Mouse (Mus musculus) liver, embryonic 11.5 days (tissue): ENCODE measurements around the gene Myom1. TPM values are rescaled to one million over a fixed set of nuclear protein-coding genes. Genes with fewer than 3 reads are reported as not detected.
A peak's percentile ranks its signal among the peaks of the same experiment; 100 is the strongest.

ENCODE experiments used
- ATAC-seq: fragments of 200-750 bp; cut with Nextera tagmentation; replicated peaks from 2 replicates; pipeline ENCODE4 v1.8.0; 2017; ENCODE audit warnings: moderate number of reproducible peaks, mild to moderate bottlenecking, moderate TSS enrichment, moderate library complexity; ENCODE audit not compliant: low FRiP score
- DNase-seq: peaks from one replicate; pipeline ENCODE4 v3.0.0-alpha.2; 2017; ENCODE audit warnings: low spot score
- H3K27ac ChIP-seq: fragments of 300-500 bp; sonication (generic); 2 replicates; pipeline ENCODE4 v1.5.1; 2014; ENCODE audit warnings: mild to moderate bottlenecking, low read depth, low read length, control low read depth
- H3K27me3 ChIP-seq: fragments of 300-500 bp; sonication (generic); replicated peaks from 2 replicates; pipeline ENCODE4 v1.6.1; 2014; ENCODE audit warnings: low read length, mixed read lengths; ENCODE audit not compliant: control insufficient read depth, insufficient read depth
- H3K36me3 ChIP-seq: fragments of 300-500 bp; sonication (generic); 2 replicates; pipeline ENCODE4 v1.6.1; 2014; ENCODE audit warnings: mild to moderate bottlenecking, low read length, moderate library complexity, mixed read lengths; ENCODE audit not compliant: control insufficient read depth, insufficient read depth
- H3K4me1 ChIP-seq: fragments of 300-500 bp; sonication (generic); replicated peaks from 2 replicates; pipeline ENCODE4 v1.6.1; 2014; ENCODE audit warnings: low read length, mixed read lengths; ENCODE audit not compliant: control insufficient read depth, insufficient read depth
- H3K4me2 ChIP-seq: fragments of 300-500 bp; sonication (generic); 2 replicates; pipeline ENCODE4 v1.6.1; 2014; ENCODE audit warnings: mild to moderate bottlenecking, control low read depth, moderate library complexity
- H3K4me3 ChIP-seq: fragments of 300-500 bp; sonication (generic); 2 replicates; pipeline ENCODE4 v1.5.1; 2014; ENCODE audit warnings: low read depth, low read length, control low read depth
- H3K9ac ChIP-seq: fragments of 300-500 bp; sonication (generic); 2 replicates; pipeline ENCODE4 v1.6.1; 2014; ENCODE audit warnings: low read depth, low read length, control low read depth
- H3K9me3 ChIP-seq: fragments of 300-500 bp; sonication (generic); 2 replicates; pipeline ENCODE4 v1.6.1; 2016; ENCODE audit warnings: low read length, inconsistent platforms, mixed read lengths; ENCODE audit not compliant: control insufficient read depth
- WGBS: fragments of 180-500 bp; shearing (Covaris S2); extraction: QIAGEN DNeasy Blood & Tissue Kit; methylation state at CpG from one replicate; pipeline ENCODE4 v1.1.7; 2014; 5-methylcytosine and 5-hydroxymethylcytosine counted together
- polyA plus RNA-seq: library from polyadenylated mRNA; unstranded; fragments of >200 nt; fragmentation: Nextera tagmentation; extraction: Ambion mirVana; gene quantifications from 2 replicates; pipeline ENCODE4 v1.2.1, GENCODE M21; 2014

The Myom1 gene
- polyA plus RNA-seq, 1 experiment from 2014 or later, result 7.3 TPM

- Histone ChIP-seq H3K4me2 (peak overlapping the region; percentile 26; the same call in 1 of the 2 replicates), H3K36me3 (no peaks in the 10 kb centered on the region), H3K27ac (peak overlapping the region; percentile 32; the same call in 1 of the 2 replicates), H3K9me3 (no peaks in the 10 kb centered on the region), H3K9ac (no peak overlapping the region), H3K27me3 (no peaks in the 10 kb centered on the region), H3K4me1 (peaks cover 21% of the 10 kb centered on the region), H3K4me3 (no peak overlapping the region)
- DNase-seq, result no peak
- WGBS, result 77% methylated on average over 19 of the region's 19 CpGs
- peak; percentile 48; the same call in 1 of the 2 replicates for ATAC-seq
Measured at GRCm38 (mm10) chr17:71144322-71145116, 142.1 kb downstream of the Myom1 start.

- Histone ChIP-seq H3K4me2 (peak overlapping the region; percentile 26; the same call in 1 of the 2 replicates), H3K4me1 (peaks cover 21% of the 10 kb centered on the region), H3K36me3 (no peaks in the 10 kb centered on the region), H3K9ac (no peak overlapping the region), H3K9me3 (no peaks in the 10 kb centered on the region), H3K27ac (peak overlapping the region; percentile 32; the same call in 1 of the 2 replicates), H3K4me3 (no peak overlapping the region), H3K27me3 (no peaks in the 10 kb centered on the region)
- peak; percentile 93 for ATAC-seq
- WGBS, result 89% methylated on average over 1 of the region's 1 CpGs
- no peak for DNase-seq
Measured at GRCm38 (mm10) chr17:71145248-71145961, 143.0 kb downstream of the Myom1 start.

- ATAC-seq (no peak), DNase-seq (no peak)
- H3K27me3 ChIP-seq, result no peaks in the 10 kb centered on the region
- H3K9me3 ChIP-seq, result no peaks in the 10 kb centered on the region
- H3K4me2 ChIP-seq, result no peak overlapping the region
- no peak overlapping the region for H3K27ac ChIP-seq
- no peak overlapping the region for H3K9ac ChIP-seq
- 65% methylated on average over 4 of the region's 4 CpGs for WGBS
- no peaks in the 10 kb centered on the region for H3K4me1 ChIP-seq
- no peaks in the 10 kb centered on the region for H3K36me3 ChIP-seq
- no peak overlapping the region for H3K4me3 ChIP-seq
Measured at GRCm38 (mm10) chr17:71153356-71153755, 150.9 kb downstream of the Myom1 start.

- Histone ChIP-seq H3K36me3 (no peaks in the 10 kb centered on the region), H3K4me3 (no peak overlapping the region), H3K9me3 (no peaks in the 10 kb centered on the region), H3K27me3 (no peaks in the 10 kb centered on the region), H3K4me2 (no peak overlapping the region), H3K9ac (no peak overlapping the region), H3K4me1 (no peaks in the 10 kb centered on the region), H3K27ac (no peak overlapping the region)
- DNase-seq (no peak), ATAC-seq (no peak)
- 62% methylated on average over 1 of the region's 1 CpGs for WGBS
Measured at GRCm38 (mm10) chr17:71155271-71155670, 152.8 kb downstream of the Myom1 start.

GRCm38 (mm10) chr17:71159152-71159567, 156.7 kb downstream of the Myom1 start:
- Histone ChIP-seq H3K4me2 (no peak overlapping the region), H3K4me3 (no peak overlapping the region), H3K9me3 (no peaks in the 10 kb centered on the region), H3K27ac (no peak overlapping the region; the same call in 1 of the 2 replicates), H3K4me1 (no peaks in the 10 kb centered on the region), H3K9ac (no peak overlapping the region), H3K27me3 (no peaks in the 10 kb centered on the region), H3K36me3 (no peaks in the 10 kb centered on the region)
- 45% methylated on average over 4 of the region's 4 CpGs for WGBS
- no peak for DNase-seq
- no peak for ATAC-seq

GRCm38 (mm10) chr17:71159720-71160119, 157.3 kb downstream of the Myom1 start:
- H3K4me1 ChIP-seq, result no peaks in the 10 kb centered on the region
- H3K4me2 ChIP-seq, result no peak overlapping the region
- no peak overlapping the region for H3K9ac ChIP-seq
- ATAC-seq, result no peak; the same call in 1 of the 2 replicates
- H3K27ac ChIP-seq, result no peak overlapping the region; the same call in 1 of the 2 replicates
- H3K9me3 ChIP-seq, result no peaks in the 10 kb centered on the region
- H3K36me3 ChIP-seq, result no peaks in the 10 kb centered on the region
- no peak overlapping the region for H3K4me3 ChIP-seq
- DNase-seq, result no peak
- no peaks in the 10 kb centered on the region for H3K27me3 ChIP-seq
- 73% methylated on average over 8 of the region's 8 CpGs for WGBS

GRCm38 (mm10) chr17:71160244-71160995, 158.0 kb downstream of the Myom1 start:
- H3K9me3 ChIP-seq, result no peaks in the 10 kb centered on the region
- WGBS, result 92% methylated on average over 8 of the region's 8 CpGs

GRCm38 (mm10) chr17:71164991-71165390, 162.6 kb downstream of the Myom1 start:
- Histone ChIP-seq H3K27ac (no peak overlapping the region), H3K36me3 (no peaks in the 10 kb centered on the region), H3K4me2 (no peak overlapping the region), H3K4me3 (no peak overlapping the region), H3K9ac (no peak overlapping the region), H3K27me3 (no peaks in the 10 kb centered on the region), H3K4me1 (peaks cover 17% of the 10 kb centered on the region), H3K9me3 (no peaks in the 10 kb centered on the region)
- ATAC-seq, result peak; percentile 27; the same call in 1 of the 2 replicates
- 51% methylated on average over 6 of the region's 6 CpGs for WGBS
- no peak for DNase-seq

More at GRCm38 (mm10) chr17:71160244-71160995, 158.0 kb downstream of the Myom1 start:
- H3K4me3 ChIP-seq, result no peak overlapping the region
- H3K36me3 ChIP-seq, result no peaks in the 10 kb centered on the region
- no peaks in the 10 kb centered on the region for H3K27me3 ChIP-seq
- ATAC-seq (0 out of 2 replicates have a peak, but pooled peaks have one; percentile 25), DNase-seq (no peak)
- no peaks in the 10 kb centered on the region for H3K4me1 ChIP-seq
- H3K9ac ChIP-seq, result no peak overlapping the region
- H3K4me2 ChIP-seq, result no peak overlapping the region
- H3K27ac ChIP-seq, result no peak overlapping the region
